Mouse (Mus musculus) layer of hippocampus, adult 9-11 months (tissue): Measurements from ENCODE around the gene Polr2l.

Experiments used
- DNase-seq: peaks from one replicate; pipeline ENCODE4 v3.0.0; 2022

Gene Polr2l

DNA sequence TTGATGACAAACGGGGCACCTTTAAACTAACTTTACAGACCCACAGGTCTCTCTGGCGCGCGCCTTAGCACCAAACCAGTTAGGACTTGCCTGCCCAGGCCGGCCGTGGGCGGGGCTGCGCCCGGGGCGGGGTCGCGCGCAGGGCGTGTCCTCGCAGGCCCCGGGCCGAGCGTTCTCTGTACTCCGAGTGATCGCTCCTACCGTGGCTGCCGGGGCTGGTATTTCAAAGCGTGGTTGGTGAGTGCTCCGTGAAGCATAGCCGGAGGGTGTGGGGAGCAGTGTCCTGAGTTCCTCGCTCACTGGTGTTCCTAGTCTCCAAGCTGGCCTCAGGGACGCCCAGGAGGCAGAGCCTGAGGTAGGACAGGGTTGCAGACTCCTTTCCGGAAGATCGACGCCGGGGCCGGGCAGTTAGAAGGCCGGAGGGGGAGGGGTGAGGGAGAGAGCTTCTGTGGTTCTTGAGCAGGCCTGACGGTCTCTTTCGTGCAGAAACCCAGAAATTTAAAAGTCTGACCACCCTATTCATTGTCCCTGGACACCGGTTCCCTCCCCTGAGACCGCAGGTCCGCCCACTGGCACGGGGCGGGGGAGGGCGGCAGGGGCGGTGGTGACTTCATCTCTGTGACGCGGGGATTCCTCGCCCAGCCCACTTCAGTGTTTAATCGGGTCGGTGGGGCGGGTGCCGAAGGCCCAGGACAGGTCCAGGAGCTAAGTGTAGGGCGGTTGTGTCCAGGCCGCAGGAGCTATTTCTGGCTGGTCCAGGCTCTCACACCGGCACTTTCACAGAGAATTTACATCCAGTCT, 7.5 kb downstream of the Polr2l start, which contains the start of gene Cd151:
Cd151 (plus strand) TSS at position 163 of the 801 bp plus-strand sequence.
- DNase-seq = peak; percentile 72

DNA sequence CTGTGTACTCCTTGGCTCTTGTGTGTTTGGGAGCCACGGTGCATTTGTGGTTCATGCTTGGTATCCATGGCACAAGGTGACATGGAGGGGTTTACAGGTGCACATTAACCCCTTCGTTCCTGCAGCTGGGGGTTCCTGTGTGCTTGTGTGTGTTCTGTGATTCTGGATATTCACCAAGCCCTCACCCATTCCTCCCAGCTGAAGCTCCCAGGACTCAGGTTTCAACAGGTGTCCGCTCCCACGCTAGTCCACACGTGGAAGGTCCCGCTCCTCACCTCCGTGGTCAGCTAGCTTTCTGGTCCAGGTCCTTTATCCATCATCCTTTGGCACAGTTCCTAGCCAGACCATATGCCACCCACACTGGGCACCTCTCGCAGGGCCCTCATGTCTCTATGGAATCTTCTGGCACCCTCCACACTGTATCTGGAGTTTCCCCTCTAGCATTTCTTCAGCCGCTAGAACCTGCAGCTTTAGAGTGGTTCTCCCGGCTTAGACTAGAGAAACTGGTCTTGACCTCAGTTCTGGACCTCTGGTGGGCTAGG, 8.3 kb downstream of the Polr2l start:
- no peak for DNase-seq

DNA sequence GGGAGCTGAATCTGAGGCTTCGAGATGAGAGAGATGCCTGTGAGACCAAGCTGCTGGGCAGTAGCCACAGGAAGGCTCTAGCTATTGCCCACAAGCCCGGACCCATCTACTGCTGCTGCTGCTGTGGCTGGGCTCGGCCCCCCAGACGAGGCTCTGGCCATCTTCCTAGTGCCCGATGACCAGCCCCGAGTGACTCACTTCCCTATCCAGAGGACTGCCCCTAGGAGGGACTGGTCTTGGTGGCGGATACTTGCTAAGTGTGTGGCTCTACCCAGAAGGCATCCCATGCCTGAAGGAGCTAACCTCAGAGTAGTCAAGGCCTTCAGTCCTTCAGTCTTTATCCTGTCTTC, 8.9 kb downstream of the Polr2l start:
- DNase-seq = no peak

DNA sequence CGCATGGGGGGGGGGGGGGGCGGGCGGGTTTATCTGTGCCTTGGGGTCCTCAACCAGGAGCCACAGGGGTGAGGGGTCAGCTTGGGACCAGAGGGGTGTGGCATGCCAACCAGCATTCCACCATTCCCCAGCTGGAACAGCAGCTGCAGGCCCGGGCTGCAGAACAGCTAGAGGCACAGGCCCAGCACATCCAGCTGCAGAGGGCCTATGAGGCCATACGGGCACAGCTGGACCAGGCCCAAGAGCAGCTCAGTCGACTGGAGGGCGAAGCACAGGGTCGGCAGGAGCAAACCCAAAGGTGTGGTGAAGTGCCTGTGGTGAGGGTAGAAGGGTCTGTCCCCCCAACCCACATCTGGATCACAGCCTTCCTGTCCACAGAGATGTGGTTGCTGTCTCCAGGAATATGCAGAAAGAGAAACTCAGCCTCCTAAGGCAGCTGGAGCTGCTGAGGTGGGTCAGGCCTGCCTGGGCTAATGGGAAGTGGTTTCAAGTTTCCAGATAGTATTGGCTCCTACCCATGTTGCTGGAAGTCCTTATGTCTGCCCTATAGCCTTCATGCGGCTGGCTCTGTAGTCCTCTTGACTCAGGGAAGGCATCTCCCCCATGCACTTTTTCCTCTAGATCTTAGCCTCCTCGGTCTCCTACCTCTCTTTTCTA, 9.4 kb downstream of the Polr2l start:
- no peak for DNase-seq

DNA sequence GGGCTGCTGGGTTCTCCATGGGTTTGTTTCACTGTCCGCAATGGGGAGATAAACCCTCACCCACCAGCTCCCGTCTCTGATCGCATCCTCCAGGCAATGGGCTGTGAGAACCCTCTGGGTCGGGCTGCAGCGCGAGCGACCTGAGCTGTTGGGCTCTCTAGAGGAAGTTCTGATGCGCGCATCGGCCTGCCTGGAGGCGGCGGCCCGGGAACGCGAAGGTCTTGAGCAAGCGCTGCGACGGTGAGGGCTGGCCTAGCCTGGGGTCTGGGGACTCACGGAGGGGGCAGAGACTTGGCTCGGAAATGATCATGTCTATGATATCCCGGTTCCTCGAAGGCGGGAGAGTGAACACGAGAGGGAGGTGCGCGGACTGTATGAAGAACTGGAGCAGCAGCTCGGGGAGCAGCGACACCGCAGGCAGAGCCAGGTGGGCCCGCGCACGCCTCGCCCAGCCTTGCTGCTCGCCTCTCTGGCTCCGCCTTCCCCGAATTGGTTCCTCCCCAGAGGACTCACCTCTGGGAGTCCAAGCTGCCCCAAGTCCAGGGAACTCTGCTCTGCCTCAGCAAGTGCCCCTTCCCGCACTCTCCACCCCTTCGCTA, 10.2 kb downstream of the Polr2l start:
- DNase-seq = no peak

DNA sequence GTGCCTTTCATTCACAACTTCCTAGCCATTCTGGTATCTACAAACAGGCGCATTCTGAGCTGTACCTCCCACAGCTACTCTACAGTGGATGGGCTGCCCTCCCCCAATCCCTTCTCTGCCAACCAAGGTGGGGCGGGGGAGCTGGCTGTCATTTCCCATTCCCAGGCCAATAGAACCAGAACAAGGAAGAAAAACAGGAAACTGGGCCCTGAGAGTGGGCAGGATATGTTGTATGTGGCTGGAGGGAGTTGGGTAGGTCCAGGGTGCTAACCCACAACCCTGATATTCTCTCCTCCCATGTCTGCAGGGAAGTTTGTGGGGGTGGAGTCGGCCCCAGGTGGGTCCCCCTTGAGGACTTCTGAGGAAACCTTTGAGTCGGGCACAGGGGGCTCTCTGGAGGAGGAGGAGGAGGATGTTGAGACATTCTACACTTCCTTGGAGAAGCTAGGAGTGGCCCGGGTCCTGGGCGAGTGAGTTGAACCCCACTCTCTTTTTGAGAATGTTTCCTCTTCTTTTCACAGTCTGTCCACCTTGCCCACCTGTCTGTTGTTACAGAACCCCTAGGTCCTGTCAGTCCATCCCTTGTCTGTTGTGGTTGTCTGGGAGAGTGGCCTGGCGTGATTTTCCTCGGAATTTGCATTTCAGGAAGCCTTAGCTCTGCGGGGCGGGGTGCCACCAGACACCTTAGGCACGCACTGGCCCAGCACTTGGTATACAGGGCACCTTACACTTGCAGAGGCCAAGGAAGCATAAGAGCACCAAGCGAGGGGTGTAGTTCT, 10.9 kb downstream of the Polr2l start:
- DNase-seq = no peak

DNA sequence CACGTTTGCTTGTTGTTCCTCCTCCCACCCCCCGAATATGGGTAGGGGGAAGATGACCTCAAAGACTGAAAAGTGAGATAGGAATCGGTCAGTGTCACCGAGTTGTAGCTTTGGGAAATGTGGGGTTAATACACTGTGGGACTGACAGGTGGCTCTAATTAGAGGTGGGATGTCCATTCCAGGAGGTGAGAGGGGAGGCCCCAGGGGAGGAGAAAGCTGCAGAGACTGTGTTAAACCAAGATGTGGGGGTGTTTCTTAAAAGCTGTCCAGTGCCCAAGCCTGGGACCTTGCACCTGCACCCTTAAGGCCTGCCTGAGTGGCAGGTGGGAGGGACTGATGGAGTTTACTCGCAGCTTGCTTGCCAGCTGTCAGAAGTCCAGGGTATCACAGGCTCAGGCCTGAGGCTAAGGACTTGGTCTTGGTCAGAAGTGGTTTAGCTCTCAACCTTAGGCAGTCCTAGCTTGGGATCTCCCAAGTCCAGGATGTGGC, 12.6 kb downstream of the Polr2l start:
- no peak for DNase-seq

DNA sequence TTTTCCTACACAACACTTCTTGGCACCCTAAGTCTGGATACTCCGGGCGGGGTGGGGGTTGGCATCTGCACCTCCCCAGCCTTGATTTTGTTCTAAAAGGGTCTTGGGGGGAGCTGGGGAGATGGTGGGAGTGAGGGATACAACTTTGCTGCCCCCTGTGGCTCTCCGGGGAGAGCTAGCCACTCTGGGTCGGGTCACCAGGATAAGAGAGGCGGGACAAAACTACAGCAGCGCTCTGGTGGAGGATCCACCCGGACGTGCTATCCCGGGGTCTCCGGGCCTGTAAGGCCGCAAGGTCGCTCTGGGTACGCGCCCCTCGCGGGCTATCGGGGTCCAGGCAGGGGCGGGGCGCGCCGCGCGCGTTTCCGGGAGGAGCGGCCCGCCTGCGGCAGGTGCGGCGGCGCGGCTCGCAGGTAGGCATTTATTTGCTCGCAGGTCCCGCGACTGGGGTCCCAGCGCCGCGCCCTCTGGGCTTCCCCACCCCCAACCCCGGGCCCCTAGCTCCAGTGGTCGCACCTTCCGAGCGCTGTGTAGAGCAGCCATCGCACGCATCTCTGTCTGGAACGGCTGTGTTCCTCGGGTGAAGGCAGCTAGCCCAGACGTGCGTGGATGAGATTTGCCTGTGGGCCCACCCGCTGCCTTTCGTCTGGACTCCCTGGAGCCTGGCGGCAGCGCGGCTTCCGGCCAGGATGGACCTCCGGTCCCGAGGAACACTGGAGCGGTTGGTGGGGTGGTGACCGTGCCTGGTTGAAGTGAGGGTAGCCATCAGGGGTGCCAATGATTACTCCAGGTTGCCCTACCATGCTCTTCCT, 13.2 kb downstream of the Polr2l start:
- DNase-seq = no peak

DNA sequence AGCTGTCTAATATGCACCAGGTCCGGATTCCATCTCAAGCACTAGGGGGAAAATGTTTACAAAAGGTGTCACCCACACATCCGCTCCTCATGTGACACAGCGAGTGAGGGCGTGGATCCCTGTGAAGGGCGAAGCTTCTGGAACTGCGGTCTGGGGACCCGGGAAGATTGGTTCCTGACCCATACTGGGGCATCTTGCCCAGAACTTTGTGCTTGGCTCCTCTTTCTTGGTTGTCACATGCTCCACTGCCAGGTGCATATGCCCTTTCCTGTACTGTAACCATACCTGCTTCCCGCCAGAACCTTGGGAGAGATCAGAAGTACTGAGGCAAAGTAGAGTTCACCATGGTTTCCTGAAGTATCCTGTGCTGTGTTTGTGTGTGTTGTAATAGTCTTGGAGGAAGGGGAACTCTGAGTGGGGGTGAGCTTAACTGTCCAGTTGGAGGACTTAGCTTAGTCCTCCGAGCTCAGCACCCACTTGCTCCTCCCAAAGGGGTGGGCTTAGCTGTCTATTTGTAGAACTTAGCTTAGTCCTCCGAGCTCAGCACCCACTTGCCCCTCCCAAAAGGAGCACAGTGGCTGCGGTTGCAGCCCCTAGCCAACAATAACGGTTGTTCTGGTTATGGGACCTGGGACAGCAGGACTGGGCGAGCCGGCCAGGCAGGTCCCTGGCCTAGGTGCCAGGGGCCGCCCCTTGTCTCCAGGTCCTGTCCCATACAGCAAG, 14.4 kb downstream of the Polr2l start, which contains the start of gene Cracr2b:
Cracr2b (plus strand) TSS at position 704 of the 723 bp plus-strand sequence.
- DNase-seq = peak; percentile 80

DNA sequence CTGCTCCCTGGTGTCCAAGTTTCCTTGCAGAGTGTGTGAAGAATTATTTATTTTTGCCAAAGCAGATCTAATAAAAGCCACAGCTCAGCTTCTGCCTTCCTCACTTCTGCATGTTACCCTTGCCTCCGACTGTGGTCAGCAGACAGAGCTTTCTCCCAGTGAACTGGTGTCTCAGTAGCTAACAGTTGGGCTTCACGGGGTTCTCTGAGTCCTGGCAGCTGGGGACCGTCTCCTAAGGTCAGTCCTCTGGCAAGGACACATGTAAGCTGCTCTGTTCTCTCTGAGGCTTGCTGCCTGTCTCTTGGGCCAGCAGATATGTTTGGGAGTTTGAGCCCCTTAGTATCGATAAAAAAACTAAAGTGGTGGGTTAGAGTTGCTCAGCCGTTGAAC, 14.9 kb downstream of the Polr2l start:
- no peak for DNase-seq

DNA sequence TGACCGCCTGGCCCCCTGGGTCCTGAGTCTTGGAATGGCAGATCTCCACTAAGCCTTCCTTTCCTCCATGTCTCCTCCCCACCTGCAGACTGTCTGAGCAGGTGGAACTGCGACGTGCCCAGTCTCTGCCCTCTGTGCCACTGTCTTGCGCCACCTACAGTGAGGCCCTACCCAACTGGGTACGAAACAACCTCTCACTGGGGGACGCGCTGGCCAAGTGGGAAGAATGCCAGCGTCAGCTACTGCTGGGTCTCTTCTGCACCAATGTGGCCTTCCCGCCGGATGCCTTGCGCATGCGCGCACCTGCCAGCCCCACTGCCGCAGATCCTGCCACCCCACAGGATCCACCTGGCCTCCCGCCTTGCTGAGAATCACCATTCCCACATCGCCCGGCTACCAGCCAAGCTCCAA, 15.6 kb downstream of the Polr2l start:
- no peak for DNase-seq

DNA sequence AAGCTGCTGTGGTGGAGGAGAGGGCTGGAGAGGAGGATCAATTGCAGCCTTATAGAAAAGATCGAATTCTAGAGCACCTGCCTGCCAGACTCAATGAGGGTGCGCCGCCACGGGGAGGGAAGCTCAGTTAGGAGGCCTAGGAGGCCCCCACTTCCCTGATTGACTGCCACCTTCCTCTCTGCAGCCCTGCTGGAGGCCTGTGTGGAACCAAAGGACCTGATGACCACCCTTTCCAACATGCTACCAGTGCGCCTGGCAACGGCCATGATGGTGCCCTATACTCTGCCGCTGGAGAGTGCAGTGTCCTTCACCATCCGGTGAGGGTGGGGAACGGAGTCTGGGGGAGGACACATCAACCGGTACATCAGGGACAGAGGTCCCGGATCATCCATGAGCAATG, 16.3 kb downstream of the Polr2l start:
- DNase-seq = no peak

DNA sequence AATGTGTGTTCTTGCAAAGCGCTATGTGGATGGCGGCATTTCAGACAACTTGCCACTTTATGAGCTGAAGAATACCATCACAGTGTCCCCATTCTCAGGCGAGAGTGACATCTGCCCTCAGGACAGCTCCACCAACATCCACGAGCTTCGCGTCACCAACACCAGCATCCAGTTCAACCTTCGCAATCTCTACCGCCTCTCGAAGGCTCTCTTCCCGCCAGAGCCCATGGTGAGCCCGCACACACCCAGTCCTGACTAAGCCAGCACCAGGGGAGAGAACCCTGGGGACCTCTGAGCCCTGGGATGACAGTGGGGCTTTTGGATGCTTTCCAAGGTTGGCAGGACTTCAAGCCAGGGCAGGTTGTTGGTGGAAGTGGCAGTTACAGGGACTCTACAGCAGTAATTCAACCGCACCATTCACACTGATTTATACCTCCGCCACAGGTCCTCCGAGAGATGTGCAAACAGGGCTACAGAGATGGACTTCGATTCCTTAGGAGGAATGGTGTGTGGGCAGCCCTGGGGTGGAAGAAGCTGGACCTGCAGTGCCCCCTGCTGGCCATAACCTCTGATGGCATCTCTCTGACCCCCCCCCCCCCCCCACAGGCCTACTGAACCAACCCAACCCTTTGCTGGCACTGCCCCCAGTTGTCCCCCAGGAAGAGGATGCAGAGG, 16.8 kb downstream of the Polr2l start:
- no peak for DNase-seq

DNA sequence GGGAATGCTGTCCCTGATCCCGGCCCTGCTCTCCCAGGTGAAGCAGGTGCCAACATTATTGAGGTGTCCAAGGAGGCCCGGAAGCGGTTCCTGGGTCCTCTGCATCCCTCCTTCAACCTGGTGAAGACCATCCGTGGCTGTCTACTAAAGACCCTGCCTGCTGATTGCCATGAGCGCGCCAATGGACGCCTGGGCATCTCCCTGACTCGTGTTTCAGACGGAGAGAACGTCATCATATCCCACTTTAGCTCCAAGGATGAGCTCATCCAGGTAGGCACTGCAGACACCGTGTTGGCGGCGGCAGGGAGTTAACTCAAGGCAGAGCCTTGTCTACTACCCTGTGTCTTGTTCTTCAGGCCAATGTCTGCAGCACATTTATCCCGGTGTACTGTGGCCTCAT, 17.7 kb downstream of the Polr2l start:
- DNase-seq = no peak

DNA sequence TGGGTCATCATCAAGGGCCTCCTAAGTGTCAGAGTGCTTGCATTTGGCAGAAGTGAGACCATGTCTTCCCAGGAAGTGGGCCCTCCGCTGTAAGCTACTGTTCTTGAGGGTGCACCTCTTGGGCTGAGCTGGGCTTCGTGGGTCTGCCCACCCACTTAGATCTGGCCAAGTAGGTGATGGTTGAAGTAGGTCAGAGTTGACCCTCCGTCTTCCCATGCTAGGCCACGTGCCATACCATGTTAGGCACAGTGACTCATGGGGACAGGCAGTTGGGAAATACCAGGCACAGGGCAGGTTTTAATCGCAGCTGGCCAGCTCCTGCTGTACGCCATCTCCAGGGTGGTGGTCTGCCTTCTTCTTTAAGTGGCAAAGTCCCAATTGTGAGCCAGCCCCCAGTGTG, 18.2 kb downstream of the Polr2l start:
- DNase-seq = no peak

DNA sequence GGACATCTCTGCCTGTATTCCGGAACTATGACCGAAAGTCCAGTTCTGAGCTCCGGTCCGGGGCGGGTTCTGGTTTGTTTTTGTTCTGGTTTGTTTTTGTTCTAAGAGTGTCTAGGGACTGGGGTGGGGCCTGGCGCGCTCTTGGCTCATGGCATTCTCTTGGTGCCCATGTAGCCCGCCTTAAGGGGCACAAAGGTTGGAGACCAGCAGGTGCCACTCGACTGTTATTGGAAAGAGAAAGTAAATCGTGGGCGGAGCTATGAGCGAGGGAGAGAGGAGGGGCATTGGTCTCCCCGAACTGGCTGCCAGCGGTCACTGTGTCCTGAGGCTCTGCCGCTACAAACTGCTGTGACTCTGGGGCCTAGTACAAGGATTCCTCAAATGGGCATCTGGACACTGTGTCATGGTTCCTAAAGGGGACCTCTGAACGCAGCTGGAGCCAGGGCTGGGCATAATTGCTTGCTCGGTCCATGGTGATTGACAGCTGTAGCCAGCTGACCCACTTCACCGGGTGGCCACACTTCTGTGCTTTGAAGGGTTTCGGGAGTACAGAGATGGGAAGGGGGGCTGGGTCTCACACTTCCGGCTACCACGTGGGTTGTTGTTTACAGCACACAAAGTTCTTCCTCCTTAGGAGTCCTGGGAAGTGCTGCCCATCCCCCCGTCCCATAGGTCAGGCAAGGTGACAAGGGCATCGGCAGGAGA, 19.2 kb downstream of the Polr2l start:
- peak; percentile 66 for DNase-seq

DNA sequence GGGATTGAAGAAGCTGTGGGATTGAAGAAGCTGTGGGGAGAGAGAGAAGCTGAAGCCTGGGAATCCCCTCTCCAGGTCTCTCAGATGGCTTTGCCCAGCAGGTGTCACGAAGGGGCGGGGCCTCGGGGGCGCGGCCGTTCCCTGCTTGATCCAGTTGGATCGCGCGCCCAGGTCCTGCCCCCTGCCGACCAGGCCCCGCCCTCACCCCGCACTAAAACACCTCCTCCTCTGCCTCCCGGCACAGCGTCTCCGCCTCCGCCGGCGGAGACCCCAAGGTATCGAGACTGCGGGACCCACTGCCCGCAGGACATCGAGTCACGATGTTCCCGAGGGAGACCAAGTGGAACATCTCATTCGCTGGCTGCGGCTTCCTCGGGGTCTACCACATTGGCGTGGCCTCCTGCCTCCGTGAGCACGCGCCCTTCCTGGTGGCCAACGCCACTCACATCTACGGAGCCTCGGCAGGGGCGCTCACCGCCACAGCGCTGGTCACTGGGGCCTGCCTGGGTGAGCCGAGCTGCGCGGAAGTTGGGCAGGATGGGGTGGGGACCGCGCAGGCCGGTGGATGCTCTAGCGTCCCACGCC, 19.9 kb downstream of the Polr2l start, which contains the start of gene Pnpla2:
Pnpla2 (plus strand) TSS at position 232 of the 585 bp plus-strand sequence.
- peak; percentile 92 for DNase-seq

DNA sequence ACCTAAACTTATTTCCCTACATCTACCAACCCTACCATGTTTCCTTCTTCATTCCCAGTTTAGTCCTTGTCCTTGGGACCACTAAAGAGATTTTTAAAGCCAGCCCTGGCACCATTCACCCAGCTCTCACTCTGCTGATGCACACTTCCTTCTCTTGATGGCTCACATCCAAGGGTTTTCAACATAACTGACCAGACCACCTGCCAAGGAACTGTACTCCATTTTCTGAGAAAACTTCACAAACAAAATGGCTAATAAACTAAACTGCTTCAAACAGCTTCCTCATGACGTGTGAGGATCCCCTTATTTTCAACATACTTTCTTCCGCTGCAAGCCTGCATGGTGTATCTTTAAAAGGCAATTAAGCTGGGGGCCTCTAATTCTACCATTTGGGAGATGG, 21.3 kb downstream of the Polr2l start:
- no peak for DNase-seq

DNA sequence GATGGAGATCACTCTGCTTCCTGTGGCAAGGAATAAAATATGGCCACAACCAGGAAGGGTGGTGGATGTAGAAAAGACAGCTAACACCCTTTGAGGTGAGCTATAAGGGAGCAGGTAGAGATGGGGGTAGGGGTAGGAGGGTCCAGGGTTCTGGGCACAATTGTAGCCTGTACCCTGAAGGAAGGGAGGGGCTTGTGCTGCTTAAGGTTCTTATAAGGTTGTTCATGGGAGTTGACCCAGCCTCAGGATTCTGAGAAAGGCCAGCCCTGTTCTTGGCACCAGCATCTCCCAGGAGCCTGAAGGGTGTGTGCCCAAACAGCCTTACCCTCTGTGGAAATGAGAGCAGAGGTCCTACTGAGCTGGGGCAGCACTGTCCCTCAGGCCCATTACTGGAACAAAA, 23.0 kb downstream of the Polr2l start:
- no peak for DNase-seq
